Mouse (Mus musculus): Measurements from ENCODE around the gene Abcd2.

- no peak for TF ChIP-seq POLR2A (IDR thresholded peaks at IDR 0.05; ENCODE audit: insufficient read depth, low read depth, low read length)
- TF ChIP-seq CTCF (IDR thresholded peaks at IDR 0.05; ENCODE audit: insufficient read depth, low read depth, low read length) = no peak
Measured at GRCm38 (mm10) chr15:91124584-91124983, 67.0 kb downstream of the Abcd2 start.

Measured in olfactory bulb, adult 2 months (tissue).